Comparison of ENCODE assay signal across 8 mouse cellular contexts in the genomic region with DNA sequence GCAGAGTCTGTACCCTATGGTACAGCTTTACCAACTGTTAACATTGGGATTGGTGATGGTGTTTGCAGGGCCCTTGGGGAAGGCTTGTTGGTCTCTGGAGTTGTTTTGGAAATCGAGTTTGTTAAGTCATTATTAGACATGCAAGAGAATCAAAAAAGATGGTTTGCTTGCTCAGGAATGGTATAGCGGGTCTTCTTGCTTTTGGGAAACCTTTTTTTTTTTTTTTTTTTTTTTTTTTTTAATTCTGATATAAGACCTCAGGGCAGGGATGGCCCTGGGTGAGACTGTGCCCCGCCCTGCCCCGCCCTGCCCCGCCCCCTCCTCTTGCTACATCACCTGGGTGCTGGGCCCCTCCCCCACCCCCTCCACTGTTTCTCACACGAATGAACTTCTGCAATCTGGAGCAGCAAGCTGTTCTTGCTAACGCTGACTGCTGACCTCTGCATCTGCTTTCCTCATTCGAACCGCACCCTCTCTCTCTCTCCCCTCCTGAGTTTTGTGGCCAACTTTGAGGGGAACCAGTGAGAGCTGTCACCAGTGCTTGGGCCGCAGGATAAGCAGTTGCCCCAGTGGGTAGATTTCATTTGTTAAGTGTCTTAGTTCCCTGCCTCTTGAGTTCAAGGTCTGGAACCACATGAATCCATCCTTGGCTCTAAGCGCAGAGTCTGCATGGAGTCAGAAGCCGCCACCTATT.
DNase-seq lines count a peak whose midpoint lies in the region; ATAC-seq and TF ChIP-seq lines count a peak whose summit lies in the region.
"Had no signal": no experiment of that assay in that cellular context is flagged by ENCODE, and none has a peak within 500 bp of the region (broad histone marks: within the 10 kb centered on the region; RNA-seq: fewer than 3 reads in every experiment).

No protein-coding gene starts in this region.

- 31% methylated on average over 12 of the region's 12 CpGs for WGBS in lung, embryonic 16.5 days
- WGBS in cerebellum, adult 2 months: 55% methylated on average over 12 of the region's 12 CpGs
- WGBS in hindbrain, embryonic 10.5 days: 48% methylated on average over 12 of the region's 12 CpGs

- peaks cover 49% of the 10 kb centered on the region for H3K4me1 ChIP-seq in lung, embryonic 16.5 days (replicated peaks; ENCODE audit: control insufficient read depth, insufficient read depth, low read length)
- H3K4me1 ChIP-seq in cerebellum, adult 2 months (ENCODE audit: control insufficient read depth, insufficient read depth, low read length): peaks cover 9% of the 10 kb centered on the region
- peaks cover 49% of the 10 kb centered on the region for H3K4me1 ChIP-seq in hindbrain, embryonic 10.5 days (replicated peaks)

- ATAC-seq in granulocyte monocyte progenitor cell, adult 5-6 weeks (replicated peaks; ENCODE audit: poor library complexity, severe bottlenecking): peak; percentile 72
- ATAC-seq in lung, embryonic 16.5 days (ENCODE audit: low read depth): no peak

- peak overlapping the region; percentile 86 for H3K27ac ChIP-seq in lung, embryonic 16.5 days (ENCODE audit: low read length)
- no peak overlapping the region for H3K27ac ChIP-seq in cerebellum, adult 2 months (ENCODE audit: insufficient read depth, low read length)
- no peak overlapping the region for H3K27ac ChIP-seq in hindbrain, embryonic 10.5 days

- TF ChIP-seq POLR2A in cerebellum, adult 2 months (IDR thresholded peaks at IDR 0.05; ENCODE audit: borderline replicate concordance, insufficient read depth, low read length): no peak

- TF ChIP-seq CTCF in cerebellum, adult 2 months (IDR thresholded peaks at IDR 0.05; ENCODE audit: borderline replicate concordance, insufficient read depth, low read depth, low read length): no peak

- 0 out of 2 replicates have a peak overlapping the region, but pooled peaks have one; percentile 41 for H3K4me2 ChIP-seq in lung, embryonic 16.5 days (ENCODE audit: low read depth, low read length)

- no peak overlapping the region for H3K4me3 ChIP-seq in lung, embryonic 16.5 days (ENCODE audit: low read length)
- no peak overlapping the region for H3K4me3 ChIP-seq in cerebellum, adult 2 months (replicated peaks; ENCODE audit: insufficient read depth, low read depth, low read length)
- H3K4me3 ChIP-seq in hindbrain, embryonic 10.5 days: no peak overlapping the region

- peak; percentile 39 for DNase-seq in thymus, postnatal 0 days (ENCODE audit: low spot score)
- no peak for DNase-seq in thymus, postnatal 36 days
- no peak for DNase-seq in cerebellum, adult 2 months
- DNase-seq in hindbrain, embryonic 10.5 days (ENCODE audit: low spot score): no peak
- no peak for DNase-seq in left cerebral cortex, adult 9 months (ENCODE audit: low spot score in 2 of 2)
- DNase-seq: layer of hippocampus, postnatal 36 days had no signal

- no peaks in the 10 kb centered on the region for H3K36me3 ChIP-seq in lung, embryonic 16.5 days (ENCODE audit: control insufficient read depth, insufficient read depth, low read length)
- no peaks in the 10 kb centered on the region for H3K36me3 ChIP-seq in hindbrain, embryonic 10.5 days

- H3K27me3 ChIP-seq in lung, embryonic 16.5 days (ENCODE audit: control insufficient read depth, insufficient read depth, low read depth, low read length): no peaks in the 10 kb centered on the region
- H3K27me3 ChIP-seq in cerebellum, adult 2 months (ENCODE audit: control insufficient read depth, insufficient read depth, low read length): no peaks in the 10 kb centered on the region
- H3K27me3 ChIP-seq in hindbrain, embryonic 10.5 days (ENCODE audit: insufficient read depth, poor library complexity, severe bottlenecking): no peaks in the 10 kb centered on the region

- H3K9ac ChIP-seq in lung, embryonic 16.5 days (ENCODE audit: low read length): 0 out of 2 replicates have a peak overlapping the region, but pooled peaks have one; percentile 34

- H3K9me3 ChIP-seq in lung, embryonic 16.5 days (ENCODE audit: control insufficient read depth, low read length): no peaks in the 10 kb centered on the region
- H3K9me3 ChIP-seq in hindbrain, embryonic 10.5 days: no peaks in the 10 kb centered on the region
